Mouse (Mus musculus): Measurements from ENCODE around the gene Clca3a1. TPM values are rescaled to one million over a fixed set of nuclear protein-coding genes. Genes with fewer than 3 reads are reported as not detected.
"Not testable (repeated sequence)": the region's sequence is repeated elsewhere in the genome, so short reads cannot be mapped to it uniquely, and the experiment has no call there.

The Clca3a1 gene
- polyA plus RNA-seq, 1 experiment, result 1.0 TPM

- Histone ChIP-seq H3K27ac (ENCODE audit: control insufficient read depth, insufficient read depth, low read length) (no peak overlapping the region), H3K36me3 (ENCODE audit: control insufficient read depth, insufficient read depth, low read length) (no peaks in the 10 kb centered on the region), H3K4me1 (replicated peaks; ENCODE audit: control insufficient read depth, insufficient read depth, low read length) (no peaks in the 10 kb centered on the region), H3K4me3 (ENCODE audit: control insufficient read depth, insufficient read depth, low read length) (no peak overlapping the region), H3K27me3 (ENCODE audit: control insufficient read depth, insufficient read depth, low read length) (no peaks in the 10 kb centered on the region)
- TF ChIP-seq CTCF (IDR thresholded peaks at IDR 0.05; ENCODE audit: borderline replicate concordance, control insufficient read depth, extremely low read depth, insufficient read depth, low read length, poor library complexity), result no peak
- no peak for TF ChIP-seq POLR2A (IDR thresholded peaks at IDR 0.05; ENCODE audit: control insufficient read depth, extremely low read depth, insufficient read depth, low read length, poor library complexity)
- 51% methylated on average over 6 of the region's 6 CpGs for WGBS
- DNase-seq, result no peak
Observed at GRCm38 (mm10) chr3:144761454-144761853, 677 bp upstream of the Clca3a1 start.

GRCm38 (mm10) chr3:144759719-144760118 is 1.1 kb downstream of the Clca3a1 start:
- Histone ChIP-seq H3K4me3 (ENCODE audit: control insufficient read depth, insufficient read depth, low read length) (no peak overlapping the region), H3K27ac (ENCODE audit: control insufficient read depth, insufficient read depth, low read length) (no peak overlapping the region), H3K4me1 (replicated peaks; ENCODE audit: control insufficient read depth, insufficient read depth, low read length) (no peaks in the 10 kb centered on the region), H3K36me3 (ENCODE audit: control insufficient read depth, insufficient read depth, low read length) (no peaks in the 10 kb centered on the region), H3K27me3 (ENCODE audit: control insufficient read depth, insufficient read depth, low read length) (no peaks in the 10 kb centered on the region)
- TF ChIP-seq POLR2A (IDR thresholded peaks at IDR 0.05; ENCODE audit: control insufficient read depth, extremely low read depth, insufficient read depth, low read length, poor library complexity), result no peak
- TF ChIP-seq CTCF (IDR thresholded peaks at IDR 0.05; ENCODE audit: borderline replicate concordance, control insufficient read depth, extremely low read depth, insufficient read depth, low read length, poor library complexity), result no peak
- 94% methylated on average over 3 of the region's 3 CpGs for WGBS
- no peak for DNase-seq

GRCm38 (mm10) chr3:144756103-144756502 is 4.7 kb downstream of the Clca3a1 start:
- H3K4me1 ChIP-seq (replicated peaks; ENCODE audit: control insufficient read depth, insufficient read depth, low read length); DNase-seq; H3K4me3 ChIP-seq (ENCODE audit: control insufficient read depth, insufficient read depth, low read length); H3K36me3 ChIP-seq (ENCODE audit: control insufficient read depth, insufficient read depth, low read length); H3K27me3 ChIP-seq (ENCODE audit: control insufficient read depth, insufficient read depth, low read length); H3K27ac ChIP-seq (ENCODE audit: control insufficient read depth, insufficient read depth, low read length): not testable (repeated sequence)
- 92% methylated on average over 8 of the region's 8 CpGs for WGBS

GRCm38 (mm10) chr3:144753120-144753519 is 7.7 kb downstream of the Clca3a1 start:
- no peak overlapping the region for H3K4me3 ChIP-seq (ENCODE audit: control insufficient read depth, insufficient read depth, low read length)
- TF ChIP-seq CTCF (IDR thresholded peaks at IDR 0.05; ENCODE audit: borderline replicate concordance, control insufficient read depth, extremely low read depth, insufficient read depth, low read length, poor library complexity) (peak; percentile 56; the same call in 1 of the 2 replicates), POLR2A (IDR thresholded peaks at IDR 0.05; ENCODE audit: control insufficient read depth, extremely low read depth, insufficient read depth, low read length, poor library complexity) (no peak)
- H3K36me3 ChIP-seq (ENCODE audit: control insufficient read depth, insufficient read depth, low read length), result no peaks in the 10 kb centered on the region
- no peak overlapping the region for H3K27ac ChIP-seq (ENCODE audit: control insufficient read depth, insufficient read depth, low read length)
- WGBS, result 2% methylated on average over 2 of the region's 2 CpGs
- no peaks in the 10 kb centered on the region for H3K4me1 ChIP-seq (replicated peaks; ENCODE audit: control insufficient read depth, insufficient read depth, low read length)
- DNase-seq, result peak; percentile 22
- no peaks in the 10 kb centered on the region for H3K27me3 ChIP-seq (ENCODE audit: control insufficient read depth, insufficient read depth, low read length)

DNA sequence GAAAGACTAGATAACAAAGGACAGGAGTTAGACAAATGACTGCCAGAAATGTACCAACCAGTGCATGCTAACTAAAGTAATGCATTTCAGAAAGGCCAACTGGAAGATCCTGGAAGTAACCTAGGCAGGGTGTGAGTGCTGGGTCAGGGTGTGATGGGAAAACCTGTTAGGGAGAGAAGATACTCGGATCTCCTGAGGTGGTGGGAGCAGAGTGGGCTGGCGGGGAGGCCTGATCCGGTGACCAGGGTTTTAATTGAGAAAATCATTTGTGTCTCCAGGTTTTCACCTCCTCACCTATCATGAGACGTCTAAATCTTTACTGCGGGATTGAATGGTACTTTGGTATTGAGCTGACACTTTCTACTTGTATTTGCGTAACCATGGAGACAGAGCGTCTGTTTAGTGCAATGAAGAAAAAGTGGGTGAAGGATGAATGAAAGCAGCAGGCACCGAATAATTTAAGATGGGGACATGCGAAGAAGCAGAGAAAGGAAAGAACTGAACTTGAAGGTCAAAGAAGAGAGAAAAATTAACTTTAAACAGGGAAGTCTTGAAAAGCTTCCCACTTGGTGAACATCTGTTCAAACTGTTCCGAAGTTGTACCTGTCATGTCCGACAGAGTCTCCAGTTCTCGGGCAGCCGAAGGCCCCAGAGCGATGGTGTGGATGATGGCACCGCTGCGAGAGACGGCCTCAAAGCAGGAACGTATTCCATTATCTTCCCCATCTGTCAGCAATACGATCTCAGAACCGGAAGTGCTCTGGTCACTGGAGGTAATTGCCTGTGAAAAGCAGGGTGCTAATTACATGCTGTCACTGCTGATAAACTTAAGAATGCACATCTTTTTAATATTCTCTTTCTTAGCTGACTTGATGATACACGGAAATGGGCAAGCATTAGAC is 11.5 kb downstream of the Clca3a1 start:
- DNase-seq; H3K27ac ChIP-seq (ENCODE audit: control insufficient read depth, insufficient read depth, low read length); H3K36me3 ChIP-seq (ENCODE audit: control insufficient read depth, insufficient read depth, low read length); H3K27me3 ChIP-seq (ENCODE audit: control insufficient read depth, insufficient read depth, low read length); H3K4me1 ChIP-seq (replicated peaks; ENCODE audit: control insufficient read depth, insufficient read depth, low read length); H3K4me3 ChIP-seq (ENCODE audit: control insufficient read depth, insufficient read depth, low read length): not testable (repeated sequence)
- 82% methylated on average over 21 of the region's 21 CpGs for WGBS

GRCm38 (mm10) chr3:144747706-144748105 is 13.1 kb downstream of the Clca3a1 start:
- H3K4me1 ChIP-seq (replicated peaks; ENCODE audit: control insufficient read depth, insufficient read depth, low read length); H3K27me3 ChIP-seq (ENCODE audit: control insufficient read depth, insufficient read depth, low read length); DNase-seq; H3K4me3 ChIP-seq (ENCODE audit: control insufficient read depth, insufficient read depth, low read length); H3K36me3 ChIP-seq (ENCODE audit: control insufficient read depth, insufficient read depth, low read length); H3K27ac ChIP-seq (ENCODE audit: control insufficient read depth, insufficient read depth, low read length): not testable (repeated sequence)
- 51% methylated on average over 3 of the region's 3 CpGs for WGBS

- H3K27me3 ChIP-seq (ENCODE audit: control insufficient read depth, insufficient read depth, low read length); H3K4me3 ChIP-seq (ENCODE audit: control insufficient read depth, insufficient read depth, low read length); DNase-seq; H3K27ac ChIP-seq (ENCODE audit: control insufficient read depth, insufficient read depth, low read length); H3K36me3 ChIP-seq (ENCODE audit: control insufficient read depth, insufficient read depth, low read length); H3K4me1 ChIP-seq (replicated peaks; ENCODE audit: control insufficient read depth, insufficient read depth, low read length): not testable (repeated sequence)
- 91% methylated on average over 24 of the region's 24 CpGs for WGBS
Observed at GRCm38 (mm10) chr3:144738396-144738795, 22.4 kb downstream of the Clca3a1 start.

Data from thymus, adult 2 months (tissue).